Mouse (Mus musculus) stomach, postnatal 0 days (tissue): ENCODE measurements at regions not wholly inside any gene's neighbourhood (a gene's known extent, or its start where the extent isn't known, plus 50 kb on each side); places are given as distances from the start of the nearest gene placed in this dataset.

Source experiments
- ATAC-seq: fragments of 200-750 bp; cut with Nextera tagmentation; 2 replicates; pipeline ENCODE4 v1.8.0; 2017; ENCODE audit not compliant: low FRiP score, low TSS enrichment
- DNase-seq: peaks from one replicate; pipeline ENCODE4 v3.0.0-alpha.2; 2016; ENCODE audit warnings: low spot score
- H3K27ac ChIP-seq: fragments of 300-500 bp; sonication (generic); replicated peaks from 2 replicates; pipeline ENCODE4 v1.5.1; 2014; ENCODE audit warnings: mild to moderate bottlenecking, control low read depth
- H3K27me3 ChIP-seq: fragments of 300-500 bp; sonication (generic); 2 replicates; pipeline ENCODE4 v1.6.1; 2014; ENCODE audit warnings: low read length; ENCODE audit not compliant: control insufficient read depth, insufficient read depth
- H3K36me3 ChIP-seq: fragments of 300-500 bp; sonication (generic); 2 replicates; pipeline ENCODE4 v1.6.1; 2014; ENCODE audit warnings: low read length, mixed read lengths; ENCODE audit not compliant: control insufficient read depth, insufficient read depth
- H3K4me1 ChIP-seq: fragments of 300-500 bp; sonication (generic); replicated peaks from 2 replicates; pipeline ENCODE4 v1.6.1; 2014; ENCODE audit warnings: antibody characterized with exemption; ENCODE audit not compliant: control insufficient read depth, insufficient read depth
- H3K4me2 ChIP-seq: fragments of 300-500 bp; sonication (generic); replicated peaks from 2 replicates; pipeline ENCODE4 v1.6.1; 2014; ENCODE audit warnings: low read depth, mild to moderate bottlenecking, control low read depth, moderate library complexity
- H3K4me3 ChIP-seq: fragments of 300-500 bp; sonication (generic); 2 replicates; pipeline ENCODE4 v1.5.1; 2014; ENCODE audit warnings: low read depth, low read length, control low read depth
- H3K9ac ChIP-seq: fragments of 300-500 bp; sonication (generic); 2 replicates; pipeline ENCODE4 v1.6.1; 2014; ENCODE audit warnings: mild to moderate bottlenecking, low read length, control low read depth, mixed read lengths
- H3K9me3 ChIP-seq: fragments of 300-500 bp; sonication (generic); 2 replicates; pipeline ENCODE4 v1.6.1; 2016; ENCODE audit warnings: low read length; ENCODE audit not compliant: control insufficient read depth
- CTCF ChIP-seq: IDR thresholded peaks from 2 replicates; pipeline ENCODE4 v1.5.1; 2016; ENCODE audit warnings: antibody characterized with exemption, low read depth, mild to moderate bottlenecking, moderate library complexity
- EP300 ChIP-seq: optimal IDR thresholded peaks from 2 replicates; pipeline ENCODE3; 2016; ENCODE audit warnings: antibody characterized with exemption
- WGBS: fragments of 180-500 bp; shearing (Covaris S2); extraction: QIAGEN DNeasy Blood & Tissue Kit; methylation state at CpG from one replicate; pipeline ENCODE4 v1.1.7; 2014; 5-methylcytosine and 5-hydroxymethylcytosine counted together

GRCm38 (mm10) chr17:16571403-16571802 is 492.5 kb upstream of the Zfp960 start:
- Histone ChIP-seq H3K9ac (no peak overlapping the region), H3K4me3 (no peak overlapping the region), H3K27me3 (no peaks in the 10 kb centered on the region), H3K27ac (no peak overlapping the region), H3K36me3 (no peaks in the 10 kb centered on the region), H3K4me1 (no peaks in the 10 kb centered on the region), H3K9me3 (no peaks in the 10 kb centered on the region), H3K4me2 (no peak overlapping the region)
- no peak for ATAC-seq
- no peak for DNase-seq
- WGBS, result 74% methylated on average over 5 of the region's 5 CpGs
- no peak for TF ChIP-seq CTCF
- no peak for TF ChIP-seq EP300

GRCm38 (mm10) chr17:16588791-16589190 is 475.1 kb upstream of the Zfp960 start:
- WGBS, result 57% methylated on average over 1 of the region's 1 CpGs
- no peak overlapping the region for H3K4me2 ChIP-seq

DNA sequence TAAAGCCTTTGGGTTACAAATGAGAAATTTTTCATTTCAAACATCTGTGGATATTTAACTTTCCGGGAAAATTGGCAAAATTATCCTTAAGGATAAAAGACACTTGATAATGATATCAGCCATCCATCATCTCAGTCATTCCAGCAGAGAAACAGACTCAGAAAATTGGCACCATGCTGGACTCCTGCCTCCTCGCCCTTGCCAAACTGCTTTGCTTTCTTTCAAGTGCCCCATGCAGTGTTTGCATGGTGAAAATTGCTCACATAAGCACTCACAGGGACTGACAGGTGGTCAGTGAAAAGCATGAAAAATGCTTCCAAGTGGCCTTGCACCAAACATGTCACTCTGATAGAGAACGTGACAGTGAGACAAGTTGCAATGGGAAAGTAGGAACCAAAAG is 464.2 kb upstream of the Zfp960 start:
- no peak overlapping the region for H3K4me2 ChIP-seq
- H3K36me3 ChIP-seq, result no peaks in the 10 kb centered on the region
- DNase-seq (no peak), ATAC-seq (no peak)
- no peaks in the 10 kb centered on the region for H3K4me1 ChIP-seq
- H3K4me3 ChIP-seq, result no peak overlapping the region
- no peak overlapping the region for H3K27ac ChIP-seq
- H3K27me3 ChIP-seq, result no peaks in the 10 kb centered on the region
- H3K9ac ChIP-seq, result no peak overlapping the region
- WGBS, result 25% methylated on average over 3 of the region's 3 CpGs
- no peak for TF ChIP-seq EP300
- TF ChIP-seq CTCF, result no peak
- H3K9me3 ChIP-seq, result no peaks in the 10 kb centered on the region

More at GRCm38 (mm10) chr17:16588791-16589190, 475.1 kb upstream of the Zfp960 start:
- Histone ChIP-seq H3K27me3 (no peaks in the 10 kb centered on the region), H3K9me3 (no peaks in the 10 kb centered on the region), H3K9ac (no peak overlapping the region), H3K36me3 (no peaks in the 10 kb centered on the region), H3K4me3 (no peak overlapping the region), H3K4me1 (no peaks in the 10 kb centered on the region), H3K27ac (no peak overlapping the region)
- no peak for DNase-seq
- no peak for ATAC-seq
- TF ChIP-seq CTCF (no peak), EP300 (no peak)

DNA sequence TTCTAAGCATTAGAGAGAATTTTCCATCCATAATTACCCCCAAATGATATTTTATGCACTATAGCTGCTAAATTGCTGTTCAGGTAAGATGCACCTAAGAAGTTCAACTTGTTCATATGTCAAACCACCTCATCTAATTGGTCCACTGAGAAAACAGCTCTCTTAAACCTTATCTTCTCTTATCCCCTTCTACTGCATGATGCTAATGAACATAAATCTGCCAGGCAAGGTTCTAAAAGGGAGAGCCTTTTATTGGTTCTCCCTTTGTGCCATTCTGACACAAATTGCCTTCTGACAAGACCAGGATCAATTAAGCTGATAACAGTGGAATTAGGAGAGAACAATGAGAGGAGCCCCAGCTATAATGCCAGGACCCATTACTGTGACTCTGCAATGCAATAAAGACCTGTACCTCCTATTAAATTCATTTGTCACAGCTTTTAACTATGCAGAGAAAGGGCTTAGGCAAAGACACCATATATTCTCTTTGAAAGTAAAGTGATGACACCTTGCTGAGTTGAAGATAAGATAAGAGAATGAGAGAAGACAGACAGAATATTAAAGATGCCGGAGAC is 451.4 kb upstream of the Zfp960 start:
- TF ChIP-seq CTCF (no peak), EP300 (no peak)
- Histone ChIP-seq H3K4me3 (no peak overlapping the region), H3K9me3 (no peaks in the 10 kb centered on the region), H3K36me3 (no peaks in the 10 kb centered on the region), H3K4me2 (no peak overlapping the region), H3K4me1 (no peaks in the 10 kb centered on the region), H3K27ac (no peak overlapping the region), H3K27me3 (no peaks in the 10 kb centered on the region), H3K9ac (no peak overlapping the region)
- DNase-seq (no peak), ATAC-seq (no peak)
- 60% methylated on average over 1 of the region's 1 CpGs for WGBS

DNA sequence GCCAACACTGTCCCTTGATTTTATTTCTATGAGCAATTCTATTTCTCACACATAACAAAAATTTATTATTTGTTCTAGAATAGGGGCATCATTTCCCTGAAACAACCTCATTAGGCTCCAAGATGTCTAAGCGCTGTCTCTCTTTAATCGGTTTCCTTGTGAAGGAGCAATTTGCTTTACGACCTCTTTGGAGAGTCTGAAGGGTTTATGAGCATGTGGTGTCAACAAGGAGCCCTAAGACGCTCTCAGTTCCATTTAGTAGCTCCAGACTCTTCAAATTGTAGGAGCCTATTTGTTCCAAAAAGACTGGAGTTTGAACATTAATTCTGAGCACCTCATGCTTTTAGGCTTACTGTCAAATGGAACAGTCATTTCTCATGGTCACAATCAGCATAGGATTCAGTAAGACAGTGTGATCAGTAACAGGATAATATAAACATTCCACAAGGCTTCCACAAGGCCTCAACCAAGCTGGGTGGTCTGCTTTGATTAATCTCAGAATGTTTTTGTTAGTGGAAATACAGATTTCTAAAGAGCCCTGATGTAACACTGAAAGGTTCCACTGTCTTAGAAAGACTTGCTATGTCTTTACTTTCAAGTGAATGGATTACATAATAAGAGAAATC is 441.9 kb upstream of the Zfp960 start:
- Histone ChIP-seq H3K4me1 (no peaks in the 10 kb centered on the region), H3K27me3 (no peaks in the 10 kb centered on the region), H3K4me2 (no peak overlapping the region), H3K9me3 (no peaks in the 10 kb centered on the region), H3K4me3 (no peak overlapping the region), H3K36me3 (no peaks in the 10 kb centered on the region), H3K27ac (no peak overlapping the region), H3K9ac (no peak overlapping the region)
- TF ChIP-seq CTCF (no peak), EP300 (no peak)
- 42% methylated on average over 4 of the region's 4 CpGs for WGBS
- DNase-seq (no peak), ATAC-seq (no peak)

- Histone ChIP-seq H3K4me3 (no peak overlapping the region), H3K4me1 (no peaks in the 10 kb centered on the region), H3K4me2 (no peak overlapping the region), H3K27ac (no peak overlapping the region), H3K36me3 (no peaks in the 10 kb centered on the region), H3K9ac (no peak overlapping the region), H3K9me3 (no peaks in the 10 kb centered on the region), H3K27me3 (no peaks in the 10 kb centered on the region)
- 67% methylated on average over 1 of the region's 1 CpGs for WGBS
- DNase-seq, result no peak
- ATAC-seq, result no peak
- TF ChIP-seq CTCF (no peak), EP300 (no peak)
These were observed 434.1 kb upstream of the Zfp960 start for GRCm38 (mm10) chr17:16629854-16630253.
